Mouse (Mus musculus): ENCODE results near the gene Lpp.

GRCm38 (mm10) chr16:24470601-24471000, 77.3 kb downstream of the Lpp start:
- TF ChIP-seq CTCF (IDR thresholded peaks at IDR 0.05; ENCODE audit: low read depth, low read length) (no peak), POLR2A (IDR thresholded peaks at IDR 0.05; ENCODE audit: borderline replicate concordance, low read depth, low read length) (no peak)

All from bone marrow macrophage, adult 2 months (primary cell).